Mouse (Mus musculus) cortical plate, adult 2 months (tissue): Measurements from ENCODE around the gene Polr1d. TPM values are rescaled to one million over a fixed set of nuclear protein-coding genes. Genes with fewer than 3 reads are reported as not detected.

Experiments used
- H3K27ac ChIP-seq: fragments of 200-500 bp; 2 replicates; pipeline ENCODE4 v1.5.1; 2012; ENCODE audit warnings: low read length, control low read depth, inconsistent platforms; ENCODE audit not compliant: insufficient read depth
- H3K4me1 ChIP-seq: fragments of 200-500 bp; 2 replicates; pipeline ENCODE4 v1.6.1; 2011; ENCODE audit warnings: low read length; ENCODE audit not compliant: control insufficient read depth, insufficient read depth
- H3K4me3 ChIP-seq: fragments of 200-500 bp; 2 replicates; pipeline ENCODE4 v1.5.1; 2011; ENCODE audit warnings: mild to moderate bottlenecking, low read length, control low read depth; ENCODE audit not compliant: insufficient read depth
- CTCF ChIP-seq: fragments of 200-500 bp; IDR thresholded peaks from 2 replicates; pipeline ENCODE4 v1.5.1; 2011; ENCODE audit warnings: mild to moderate bottlenecking, control low read depth, low read length; ENCODE audit not compliant: insufficient read depth; ENCODE audit errors: extremely low read depth
- POLR2A ChIP-seq: fragments of 200-500 bp; IDR thresholded peaks from 2 replicates; pipeline ENCODE4 v1.6.1; 2011; ENCODE audit warnings: mild to moderate bottlenecking, low read length, control low read depth; ENCODE audit not compliant: insufficient read depth; ENCODE audit errors: extremely low read depth
- polyA plus RNA-seq: library from polyadenylated mRNA; depleted of rRNA; stranded (reverse); fragments of >200 nt; gene quantifications from 2 replicates; pipeline ENCODE4 v1.2.3, GENCODE M21; 2012

Polr1d gene
- polyA plus RNA-seq, 1 experiment = 73.0 TPM

DNA sequence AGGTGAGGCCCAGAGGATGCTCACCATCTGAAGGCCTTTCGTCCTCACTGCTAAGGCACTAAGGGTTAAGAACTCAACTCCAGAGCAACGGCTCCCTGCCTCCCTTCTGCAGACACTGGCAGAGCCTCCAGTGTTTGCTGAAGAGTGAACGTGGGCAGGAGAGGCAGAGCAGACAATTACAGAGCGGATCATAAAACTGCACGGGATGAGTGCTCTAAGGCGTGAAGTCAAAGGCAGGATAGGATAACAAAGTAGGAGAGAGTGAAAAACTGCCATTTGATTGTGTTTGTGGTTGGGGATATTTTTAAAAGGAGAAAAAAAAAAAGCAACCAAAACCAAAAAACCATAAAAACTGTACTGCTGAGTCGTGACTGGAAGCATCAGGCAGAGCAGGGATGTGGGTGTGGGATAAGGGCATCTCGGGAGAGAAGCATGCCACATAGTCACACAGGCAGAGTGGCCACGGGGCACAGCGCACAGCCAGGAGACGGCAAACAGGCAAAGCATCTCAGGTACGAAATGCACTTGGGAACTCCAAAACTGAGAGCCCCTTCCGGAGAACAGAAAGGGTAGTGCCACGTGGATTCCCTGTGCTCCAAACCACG lies 33.5 kb upstream of the Polr1d start:
- TF ChIP-seq CTCF = no peak
- TF ChIP-seq POLR2A = no peak
- H3K4me1 ChIP-seq = peaks cover 4% of the 10 kb centered on the region
- no peak overlapping the region for H3K27ac ChIP-seq
- no peak overlapping the region for H3K4me3 ChIP-seq

DNA sequence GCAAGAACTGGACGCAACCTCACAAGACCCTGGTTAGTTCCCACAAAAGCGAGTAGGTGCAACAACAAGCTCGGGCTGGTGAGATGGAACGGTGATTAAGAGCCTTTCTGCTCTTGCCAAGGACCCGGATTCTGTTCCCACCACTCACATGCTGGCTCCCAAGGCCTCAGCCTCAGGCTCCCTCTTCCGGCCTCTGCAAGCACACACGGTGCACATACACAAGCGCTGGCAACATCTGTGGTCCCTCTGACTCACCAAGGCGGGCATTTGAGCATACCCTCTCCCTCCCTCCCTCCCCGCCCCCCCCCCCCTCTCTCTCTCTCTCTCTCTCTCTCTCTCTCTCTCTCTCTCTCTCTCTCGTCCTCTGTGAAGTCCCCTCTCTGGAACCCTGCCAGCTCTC lies 31.5 kb upstream of the Polr1d start:
- Histone ChIP-seq H3K4me3 (no peak overlapping the region), H3K4me1 (peaks cover 4% of the 10 kb centered on the region), H3K27ac (no peak overlapping the region)
- TF ChIP-seq POLR2A = no peak
- no peak for TF ChIP-seq CTCF

DNA sequence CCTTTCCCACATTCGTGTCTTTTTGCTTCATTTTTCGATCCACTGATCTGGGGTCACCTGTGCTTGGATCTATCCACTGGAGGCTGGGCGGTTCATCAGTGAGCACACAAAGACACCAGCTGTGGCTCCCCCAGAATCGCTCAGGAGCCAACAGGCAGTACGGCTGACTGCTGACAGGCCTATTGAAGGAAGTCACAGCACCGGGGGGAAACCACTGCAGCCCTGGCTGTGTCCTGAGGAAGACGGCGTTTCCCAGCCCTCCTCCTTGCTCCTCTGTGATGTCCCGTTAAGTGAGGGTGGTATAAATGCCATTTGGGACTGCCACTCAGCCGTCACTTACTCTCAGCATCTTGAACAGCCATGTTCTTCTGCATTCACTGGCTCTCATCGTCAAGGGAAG lies 30.9 kb upstream of the Polr1d start:
- peaks cover 4% of the 10 kb centered on the region for H3K4me1 ChIP-seq
- TF ChIP-seq CTCF (no peak), POLR2A (no peak)
- H3K27ac ChIP-seq = no peak overlapping the region
- H3K4me3 ChIP-seq = no peak overlapping the region

DNA sequence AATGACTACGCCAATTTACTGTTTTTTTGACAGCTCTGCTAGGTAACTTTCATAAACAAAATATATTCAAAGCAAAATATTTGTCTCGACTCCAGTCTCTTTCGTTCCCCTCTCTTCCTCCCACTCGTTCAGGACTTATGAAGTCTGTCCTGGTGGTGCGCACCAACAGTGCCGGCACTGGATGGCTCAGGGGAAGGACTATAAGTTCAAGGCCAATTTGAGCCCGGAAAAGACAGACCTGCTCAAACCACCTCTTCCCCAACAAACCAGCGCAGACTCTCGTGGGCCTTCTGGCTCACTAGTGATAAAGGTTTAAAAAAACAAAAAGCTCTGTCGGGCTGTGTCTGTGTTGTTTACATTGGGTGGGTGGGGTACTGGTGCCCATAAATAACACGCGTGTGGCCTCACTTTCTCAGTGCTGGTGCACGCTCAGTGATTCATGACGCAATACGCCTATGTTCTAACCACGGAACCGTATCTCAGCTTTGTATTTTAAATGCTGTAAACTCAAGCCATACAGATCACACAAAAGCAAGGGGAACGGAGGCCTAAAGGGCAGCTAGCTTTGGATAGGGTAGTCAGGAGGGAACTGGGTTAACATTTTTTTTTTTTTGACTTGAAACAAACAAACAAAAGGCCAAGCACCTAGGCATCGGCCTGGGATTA lies 27.2 kb upstream of the Polr1d start:
- no peak overlapping the region for H3K27ac ChIP-seq
- no peak for TF ChIP-seq POLR2A
- TF ChIP-seq CTCF = no peak

DNA sequence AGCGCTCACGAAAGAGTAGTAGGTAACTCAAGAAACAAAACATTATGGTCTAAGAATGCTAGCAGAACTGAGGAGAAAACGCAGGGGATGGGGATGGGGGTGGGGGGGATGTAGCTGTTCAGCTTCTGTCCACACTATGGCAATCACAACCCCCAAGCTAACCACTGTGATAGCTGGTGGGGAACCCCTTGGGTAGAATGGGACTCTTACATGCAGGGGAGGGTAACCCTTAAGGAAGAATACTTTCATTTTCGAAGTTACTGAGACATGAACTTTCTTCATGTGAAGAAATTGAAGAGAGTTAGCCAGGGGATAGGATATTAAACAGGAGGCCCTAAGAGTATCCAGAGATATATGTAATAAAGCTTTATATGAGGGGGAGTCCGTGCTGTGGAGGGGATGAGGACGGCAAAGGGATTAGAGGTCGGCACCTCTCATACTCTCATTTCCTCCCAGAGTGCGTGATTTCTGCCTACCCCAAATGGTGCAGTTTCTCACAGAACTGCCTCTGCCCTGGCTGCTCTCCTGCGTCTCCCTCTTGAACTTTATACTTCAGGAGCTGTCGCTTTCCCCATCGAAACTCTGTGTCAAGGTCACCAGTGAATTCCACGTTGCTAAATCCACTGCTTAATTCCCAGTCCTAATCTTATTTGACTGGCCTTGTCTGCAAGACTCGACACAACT lies 25.9 kb upstream of the Polr1d start:
- no peak overlapping the region for H3K27ac ChIP-seq
- TF ChIP-seq POLR2A (no peak), CTCF (no peak)

More for the DNA sequence above, 27.2 kb upstream of the Polr1d start:
- no peaks in the 10 kb centered on the region for H3K4me1 ChIP-seq
- H3K4me3 ChIP-seq = no peak overlapping the region

DNA sequence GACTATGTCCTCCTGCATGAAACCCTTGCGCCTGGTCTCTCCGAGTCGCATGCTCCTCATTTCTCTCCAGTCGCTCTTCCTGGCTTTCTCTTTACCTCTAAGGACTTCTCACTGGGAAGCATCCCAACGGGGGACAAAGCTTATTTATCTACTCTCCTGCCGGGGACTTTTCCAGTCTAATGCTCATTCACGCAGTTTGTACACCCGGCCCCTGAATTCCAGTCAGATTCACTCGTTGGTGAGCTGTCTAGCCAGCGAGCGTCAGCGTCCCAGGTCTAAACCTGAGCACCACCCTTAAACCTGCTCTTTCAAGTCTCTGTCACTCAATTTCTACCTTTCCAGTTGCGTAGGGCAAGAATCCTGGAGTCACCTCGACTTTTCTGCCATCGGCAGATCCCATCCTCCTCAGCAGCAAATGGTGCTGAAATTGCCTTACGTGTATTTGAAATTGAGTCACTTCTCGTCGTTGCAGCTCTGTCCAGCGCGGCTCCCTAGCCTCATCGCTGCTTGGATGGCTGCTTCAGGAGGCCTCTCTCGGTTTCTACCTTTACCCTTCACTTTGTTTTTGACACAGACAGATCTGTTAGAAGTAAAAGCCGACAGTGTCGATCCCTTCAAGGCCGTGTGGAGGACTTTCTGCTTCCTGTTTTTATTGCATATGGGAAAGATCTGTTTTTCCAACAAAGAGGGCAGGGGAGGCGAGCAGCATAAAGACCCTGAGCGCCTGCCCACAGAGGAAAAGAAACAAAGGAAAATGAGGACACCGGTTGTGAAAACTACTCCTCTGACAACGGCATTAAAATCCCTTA lies 25.1 kb upstream of the Polr1d start:
- TF ChIP-seq POLR2A = no peak
- no peak for TF ChIP-seq CTCF
- Histone ChIP-seq H3K27ac (no peak overlapping the region), H3K4me3 (no peak overlapping the region), H3K4me1 (no peaks in the 10 kb centered on the region; the same call in 1 of the 2 replicates)

More for the DNA sequence above, 25.9 kb upstream of the Polr1d start:
- Histone ChIP-seq H3K4me1 (no peaks in the 10 kb centered on the region; the same call in 1 of the 2 replicates), H3K4me3 (no peak overlapping the region)

DNA sequence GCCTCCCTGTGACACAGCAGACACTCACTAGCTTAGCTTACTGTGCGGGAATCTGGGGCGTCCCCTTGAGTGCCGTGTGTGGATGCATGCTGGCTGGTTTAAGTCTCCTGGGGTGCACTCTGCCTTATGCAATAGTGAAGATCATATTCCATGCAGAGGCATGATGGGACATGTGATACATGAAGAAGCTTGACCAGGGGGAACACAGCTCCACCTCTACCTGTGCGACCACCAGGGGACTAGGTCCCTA lies 24.6 kb upstream of the Polr1d start:
- TF ChIP-seq CTCF = no peak
- Histone ChIP-seq H3K27ac (no peak overlapping the region), H3K4me3 (no peak overlapping the region), H3K4me1 (no peaks in the 10 kb centered on the region; the same call in 1 of the 2 replicates)

DNA sequence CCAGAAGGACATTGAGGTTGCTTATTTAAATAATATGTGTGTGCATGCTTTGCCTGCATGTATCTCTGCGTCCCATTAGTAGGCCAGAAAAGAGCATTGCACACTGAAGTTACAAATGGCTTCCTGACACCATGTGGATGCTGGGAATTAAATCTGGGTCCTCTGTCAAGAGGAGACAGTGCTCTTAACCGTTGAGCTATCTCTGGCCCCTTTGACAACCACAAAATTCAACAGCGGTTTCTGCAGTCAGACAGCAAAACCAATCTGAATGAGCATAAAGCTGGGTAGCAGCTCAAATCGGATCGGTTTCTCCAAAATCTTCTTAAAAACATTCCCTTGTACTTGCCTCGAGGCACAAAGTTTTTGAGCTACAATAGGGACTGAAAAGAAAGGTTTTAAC lies 23.8 kb upstream of the Polr1d start:
- TF ChIP-seq CTCF = no peak
- no peak for TF ChIP-seq POLR2A
- Histone ChIP-seq H3K27ac (no peak overlapping the region), H3K4me1 (no peaks in the 10 kb centered on the region; the same call in 1 of the 2 replicates), H3K4me3 (no peak overlapping the region)

DNA sequence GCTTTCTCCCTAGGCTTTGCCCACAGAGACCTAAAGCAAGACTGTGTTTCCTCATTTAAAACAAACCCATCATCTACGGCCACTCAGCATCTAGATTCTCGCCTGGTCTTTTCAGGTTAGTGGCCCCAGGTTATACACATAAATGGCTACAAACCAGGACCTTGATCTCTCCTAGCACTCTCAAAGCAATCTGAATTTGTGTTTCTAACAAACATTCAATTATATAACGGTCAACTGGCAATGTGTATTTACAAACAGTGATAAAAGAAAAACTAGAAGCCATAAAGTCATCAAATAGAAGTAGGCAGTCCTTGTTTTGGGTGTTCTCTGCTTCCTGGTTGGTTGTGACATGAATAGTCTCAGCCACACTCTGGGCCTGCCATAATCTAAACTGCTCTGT lies 23.4 kb upstream of the Polr1d start:
- H3K4me1 ChIP-seq = no peaks in the 10 kb centered on the region; the same call in 1 of the 2 replicates
- no peak overlapping the region for H3K27ac ChIP-seq

DNA sequence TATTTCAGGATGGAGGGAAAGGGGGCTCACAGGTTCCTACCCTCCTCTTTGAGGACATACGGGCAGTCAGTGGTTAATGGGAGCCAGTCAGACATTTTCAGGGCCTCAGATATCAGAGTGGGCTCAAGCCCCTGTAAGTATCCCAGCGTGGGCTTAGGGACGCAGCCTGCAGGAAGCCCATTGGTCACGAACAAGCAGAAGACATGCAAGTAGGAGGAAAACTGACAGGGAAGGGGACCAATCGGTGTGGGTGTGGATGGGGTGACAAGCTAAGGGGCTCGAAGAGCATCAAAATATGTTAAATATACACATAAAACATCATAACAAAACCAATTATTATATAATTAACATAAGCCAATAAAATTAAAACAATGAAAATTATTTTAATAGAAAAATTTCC lies 22.5 kb upstream of the Polr1d start:
- H3K27ac ChIP-seq = peak overlapping the region; percentile 27; the same call in 1 of the 2 replicates
- H3K4me1 ChIP-seq = no peaks in the 10 kb centered on the region; the same call in none of the 2 replicates
- H3K4me3 ChIP-seq = no peak overlapping the region
- TF ChIP-seq CTCF (no peak), POLR2A (no peak)

More for the DNA sequence above, 23.4 kb upstream of the Polr1d start:
- TF ChIP-seq POLR2A (no peak), CTCF (no peak)
- H3K4me3 ChIP-seq = no peak overlapping the region
